ENCODE assay signal across 14 mouse cellular contexts in genomic region chr6:117060688-117061087, GRCm38 (mm10).
DNase-seq lines count a peak whose midpoint lies in the region; ATAC-seq lines count a peak whose summit lies in the region.
"Had no signal": no experiment of that assay in that cellular context is flagged by ENCODE, and none has a peak within 500 bp of the region (broad histone marks: within the 10 kb centered on the region; RNA-seq: fewer than 3 reads in every experiment).

No protein-coding gene starts in this region.

- no peak overlapping the region for H3K9ac ChIP-seq in kidney, embryonic 16.5 days (replicated peaks; ENCODE audit: low read length)

- 80% methylated on average over 3 of the region's 3 CpGs for WGBS in kidney, embryonic 16.5 days

- H3K9me3 ChIP-seq in kidney, embryonic 16.5 days (ENCODE audit: low read length), result no peaks in the 10 kb centered on the region
- H3K9me3 ChIP-seq: limb, embryonic 10.5 days had no signal

- H3K27me3 ChIP-seq in kidney, embryonic 16.5 days (ENCODE audit: insufficient read depth, low read length), result 0 out of 2 replicates have a peak, but pooled peaks cover 3% of the 10 kb centered on the region

- peak; percentile 9 for DNase-seq in gastrocnemius, adult 18-20 months (ENCODE audit: low spot score)
- no peak for DNase-seq in gastrocnemius, postnatal 4 days (ENCODE audit: low spot score in 2 of 2)
- peak; percentile 53 to 58 for DNase-seq in kidney, adult 8-10 months
- peak; percentile 65 for DNase-seq in adrenal gland, postnatal 14 days
- peak; percentile 68 for DNase-seq in kidney, postnatal 36 days
- no peak for DNase-seq in yolk sac, embryonic 10.5 days (ENCODE audit: low spot score)
- no peak for DNase-seq in cerebellum, adult 18-20 months
- DNase-seq: cerebellum, adult 2 months; embryo, embryonic 11 days; right cerebral cortex, postnatal 25 days; thymus, postnatal 25 days had no signal

- H3K36me3 ChIP-seq in kidney, embryonic 16.5 days (ENCODE audit: insufficient read depth, low read length), result no peaks in the 10 kb centered on the region
- H3K36me3 ChIP-seq: limb, embryonic 10.5 days had no signal

- H3K27ac ChIP-seq in kidney, embryonic 16.5 days (ENCODE audit: low read length), result no peak overlapping the region
- H3K27ac ChIP-seq: limb, embryonic 10.5 days had no signal

- H3K4me1 ChIP-seq in kidney, embryonic 16.5 days (ENCODE audit: insufficient read depth, low read length), result no peaks in the 10 kb centered on the region

- H3K4me2 ChIP-seq in kidney, embryonic 16.5 days (replicated peaks; ENCODE audit: low read depth, low read length), result no peak overlapping the region

- H3K4me3 ChIP-seq in kidney, embryonic 16.5 days (ENCODE audit: low read length), result no peak overlapping the region
- H3K4me3 ChIP-seq: limb, embryonic 10.5 days had no signal

- ATAC-seq in kidney, embryonic 16.5 days (ENCODE audit: low FRiP score, low TSS enrichment), result no peak
- ATAC-seq: inflammation-experienced regulatory T-cells, adult 6 months had no signal

Comparison
In these comparisons a context has a peak if more than half of its experiments do, and no peak if none do; other contexts are left out.
1. DNase-seq: peak in gastrocnemius, adult 18-20 months (single experiment), kidney, adult 8-10 months (2 of 2), adrenal gland, postnatal 14 days (single experiment) and kidney, postnatal 36 days (2 of 2); none in gastrocnemius, postnatal 4 days (0 of 2), yolk sac, embryonic 10.5 days (single experiment) and cerebellum, adult 18-20 months (0 of 2).